Mouse (Mus musculus): ENCODE measurements around the gene Epn1.

GRCm38 (mm10) chr7:5092831-5093510, 12.9 kb downstream of the Epn1 start:
- TF ChIP-seq POLR2A (IDR thresholded peaks at IDR 0.05; ENCODE audit: borderline replicate concordance, extremely low read depth, low read depth, low read length) (no peak), CTCF (IDR thresholded peaks at IDR 0.05; ENCODE audit: insufficient read depth, low read length) (no peak)

All from lung, adult 2 months (tissue).